Mouse (Mus musculus): ENCODE data around the gene Ripor3.

- TF ChIP-seq CTCF (IDR thresholded peaks at IDR 0.05; ENCODE audit: low read depth) (peak; percentile 81), EP300 (IDR thresholded peaks at IDR 0.05; ENCODE audit: low read depth) (no peak)
Observed at GRCm38 (mm10) chr2:168009936-168010668, at the start of gene Ripor3.
